10 mouse cellular contexts compared by ENCODE assay signal in genomic region chr17:43630427-43630760, GRCm38 (mm10). TPM values are rescaled to one million over a fixed set of nuclear protein-coding genes. Genes with fewer than 3 reads are reported as not detected.
A peak's percentile ranks its signal among the peaks of the same experiment; 100 is the strongest.
DNase-seq lines count a peak whose midpoint lies in the region; ATAC-seq and TF ChIP-seq lines count a peak whose summit lies in the region.
"Had no signal": no experiment of that assay in that cellular context is flagged by ENCODE, and none has a peak within 500 bp of the region (broad histone marks: within the 10 kb centered on the region; RNA-seq: fewer than 3 reads in every experiment).

No protein-coding gene starts in this region.

- H3K9me3 ChIP-seq in heart, embryonic 11.5 days (replicated peaks; ENCODE audit: control insufficient read depth, low read length), result no peaks in the 10 kb centered on the region
- no peaks in the 10 kb centered on the region for H3K9me3 ChIP-seq in limb, embryonic 15.5 days

- H3K4me2 ChIP-seq in heart, embryonic 11.5 days, result peak overlapping the region; percentile 81
- peak overlapping the region; percentile 84 for H3K4me2 ChIP-seq in limb, embryonic 15.5 days

- H3K27me3 ChIP-seq in heart, embryonic 11.5 days (ENCODE audit: control insufficient read depth, insufficient read depth, low read length), result peaks cover 39% of the 10 kb centered on the region
- no peaks in the 10 kb centered on the region for H3K27me3 ChIP-seq in testis, adult 2 months (ENCODE audit: control insufficient read depth, insufficient read depth, low read length)
- peaks cover 34% of the 10 kb centered on the region for H3K27me3 ChIP-seq in limb, embryonic 15.5 days

- H3K9ac ChIP-seq in heart, embryonic 11.5 days (ENCODE audit: low read depth, low read length), result peak overlapping the region; percentile 28; the same call in 1 of the 2 replicates
- H3K9ac ChIP-seq in limb, embryonic 15.5 days, result no peak overlapping the region

- H3K27ac ChIP-seq in heart, embryonic 11.5 days (ENCODE audit: low read depth, low read length), result no peak overlapping the region
- H3K27ac ChIP-seq in testis, adult 2 months (ENCODE audit: control insufficient read depth, insufficient read depth, low read depth, low read length), result peak overlapping the region; percentile 95
- H3K27ac ChIP-seq in limb, embryonic 15.5 days, result no peak overlapping the region

- TF ChIP-seq CTCF in testis, adult 2 months (IDR thresholded peaks at IDR 0.05; ENCODE audit: control insufficient read depth, insufficient read depth, insufficient replicate concordance, low read depth, low read length), result no peak

- no peak for DNase-seq in heart, postnatal 4 days
- DNase-seq in testis, postnatal 10 days (ENCODE audit: low spot score), result no peak
- no peak for DNase-seq in thymus, postnatal 4 days
- no peak for DNase-seq in layer of hippocampus, adult 18-20 months (ENCODE audit: low spot score in 2 of 2)

- peak; percentile 62 for TF ChIP-seq POLR2A in testis, adult 2 months (IDR thresholded peaks at IDR 0.05; ENCODE audit: control insufficient read depth, low read depth, low read length)

- 47% methylated on average over 13 of the region's 13 CpGs for WGBS in heart, embryonic 11.5 days (ENCODE audit: insufficient replicate concordance)
- 43% methylated on average over 13 of the region's 13 CpGs for WGBS in limb, embryonic 15.5 days

- peaks cover 16% of the 10 kb centered on the region for H3K4me1 ChIP-seq in heart, embryonic 11.5 days (ENCODE audit: control insufficient read depth, insufficient read depth, low read length)
- peaks cover 14% of the 10 kb centered on the region for H3K4me1 ChIP-seq in testis, adult 2 months (ENCODE audit: control insufficient read depth, insufficient read depth, low read length)
- peaks cover 14% of the 10 kb centered on the region for H3K4me1 ChIP-seq in limb, embryonic 15.5 days

- no peak for ATAC-seq in heart, embryonic 11.5 days (replicated peaks; ENCODE audit: insufficient number of reproducible peaks, low FRiP score, low TSS enrichment)
- ATAC-seq in limb, embryonic 15.5 days (ENCODE audit: insufficient number of reproducible peaks, low FRiP score, low TSS enrichment, low read depth), result no peak
- ATAC-seq in megakaryocyte-erythroid progenitor cell, adult 5-6 weeks (replicated peaks; ENCODE audit: low FRiP score, low TSS enrichment, poor library complexity, severe bottlenecking), result no peak
- ATAC-seq: activated CD4-positive, CD25-positive, alpha-beta regulatory T cell, adult 4 months had no signal

- H3K36me3 ChIP-seq in heart, embryonic 11.5 days (ENCODE audit: control insufficient read depth, insufficient read depth, low read length), result no peaks in the 10 kb centered on the region
- H3K36me3 ChIP-seq in testis, adult 2 months (ENCODE audit: control insufficient read depth, insufficient read depth, low read length), result no peaks in the 10 kb centered on the region; the same call in 1 of the 2 replicates
- H3K36me3 ChIP-seq in limb, embryonic 15.5 days, result no peaks in the 10 kb centered on the region

- H3K4me3 ChIP-seq in heart, embryonic 11.5 days (ENCODE audit: low read depth, low read length), result peak overlapping the region; percentile 49
- H3K4me3 ChIP-seq in testis, adult 2 months (ENCODE audit: control insufficient read depth, low read depth, low read length), result peak overlapping the region; percentile 91
- peak overlapping the region; percentile 40 for H3K4me3 ChIP-seq in limb, embryonic 15.5 days

RNA-seq across cellular contexts. Expression of gene Tdrd6, which starts 0.3 kb away (rescaled TPM):
- 0.03 TPM in 1 of 2 replicates, not detected in the other for polyA plus RNA-seq in heart, embryonic 11.5 days (2014; fragmentation: Nextera tagmentation; extraction: Ambion mirVana)
- total RNA-seq in heart, postnatal 4 days (2021), result under 1 TPM; 0.05 to 0.29 TPM
- polyA plus RNA-seq in testis, adult 2 months (2012; rRNA removed), result 186 and 202 TPM in 2 replicates
- 0.14 TPM in 1 of 2 replicates, not detected in the other for polyA plus RNA-seq in limb, embryonic 15.5 days (2015; fragmentation: Nextera tagmentation; extraction: Ambion mirVana)
- total RNA-seq in layer of hippocampus, adult 18-20 months (2021), result under 1 TPM; 0.45 to 0.66 TPM
- total RNA-seq in megakaryocyte-erythroid progenitor cell, adult 5-6 weeks (2014; fragmentation: Nextera tagmentation), result not detected in 2 replicates
- total RNA-seq in megakaryocyte-erythroid progenitor cell, adult 5-6 weeks (2017), result not detected in 2 replicates
- polyA plus RNA-seq: activated CD4-positive, CD25-positive, alpha-beta regulatory T cell, adult 4 months; spleen, adult 2 months had no signal

RNA-seq across cellular contexts. Expression of gene Slc25a27, which starts 36.6 kb away (rescaled TPM):
- polyA plus RNA-seq in heart, embryonic 11.5 days (2014; fragmentation: Nextera tagmentation; extraction: Ambion mirVana), result 10.2 and 10.8 TPM in 2 replicates
- 1 to 10 TPM; 2.5 to 3.2 TPM for total RNA-seq in heart, postnatal 4 days (2021)
- polyA plus RNA-seq in testis, adult 2 months (2012; rRNA removed), result 4.3 and 4.6 TPM in 2 replicates
- 27.5 and 31.8 TPM in 2 replicates for polyA plus RNA-seq in limb, embryonic 15.5 days (2015; fragmentation: Nextera tagmentation; extraction: Ambion mirVana)
- 10 to 100 TPM; 33.2 to 35.4 TPM for total RNA-seq in layer of hippocampus, adult 18-20 months (2021)
- 3.4 and 4.6 TPM in 2 replicates for total RNA-seq in megakaryocyte-erythroid progenitor cell, adult 5-6 weeks (2014; fragmentation: Nextera tagmentation)
- 5.1 TPM in 1 of 2 replicates, not detected in the other for total RNA-seq in megakaryocyte-erythroid progenitor cell, adult 5-6 weeks (2017)

RNA-seq across cellular contexts. Expression of gene Cyp39a1, which starts 36.8 kb away (rescaled TPM):
- 18.6 and 22.5 TPM in 2 replicates for polyA plus RNA-seq in heart, embryonic 11.5 days (2014; fragmentation: Nextera tagmentation; extraction: Ambion mirVana)
- total RNA-seq in heart, postnatal 4 days (2021), result 10 to 100 TPM; 17.4 to 18.9 TPM
- polyA plus RNA-seq in testis, adult 2 months (2012; rRNA removed), result 2.7 and 2.8 TPM in 2 replicates
- 23.9 and 27.0 TPM in 2 replicates for polyA plus RNA-seq in limb, embryonic 15.5 days (2015; fragmentation: Nextera tagmentation; extraction: Ambion mirVana)
- total RNA-seq in layer of hippocampus, adult 18-20 months (2021), result 1 to 10 TPM in 1 of 2 experiments, under 1 TPM in 1; 0.77 to 1.0 TPM
- not detected in 2 replicates for total RNA-seq in megakaryocyte-erythroid progenitor cell, adult 5-6 weeks (2014; fragmentation: Nextera tagmentation)
- not detected in 2 replicates for total RNA-seq in megakaryocyte-erythroid progenitor cell, adult 5-6 weeks (2017)

Comparison
In these comparisons a context has a peak if more than half of its experiments do, and no peak if none do; other contexts are left out.
1. H3K4me3 ChIP-seq: peak in every context shown above with its lines; median percentile 91 in testis, adult 2 months; 49 in heart, embryonic 11.5 days; 40 in limb, embryonic 15.5 days.
2. RNA of gene Slc25a27, which starts 36.6 kb away (total RNA-seq): 33.2 to 35.4 TPM in layer of hippocampus, adult 18-20 months; 3.4 to 5.1 TPM in megakaryocyte-erythroid progenitor cell, adult 5-6 weeks and 2.5 to 3.2 TPM in heart, postnatal 4 days; every median in the first group is over 4 times any median in the second.
3. RNA of gene Cyp39a1, which starts 36.8 kb away (total RNA-seq): 17.4 to 18.9 TPM in heart, postnatal 4 days; 0.77 to 1.0 TPM in layer of hippocampus, adult 18-20 months and not detected in megakaryocyte-erythroid progenitor cell, adult 5-6 weeks; every median in the first group is over 4 times any median in the second.